Mouse (Mus musculus): Measurements from ENCODE around the gene Hs6st3.

GRCm38 (mm10) chr14:119919177-119919576 is 781.0 kb downstream of the Hs6st3 start:
- TF ChIP-seq GATA1 (IDR thresholded peaks at IDR 0.05; ENCODE audit: low read length) (no peak), TAL1 (IDR thresholded peaks at IDR 0.05; ENCODE audit: low read length) (no peak)
